In genomic region chr2:148111889-148112288, GRCm38 (mm10) we compare ENCODE assay signal across 9 mouse cellular contexts.
DNase-seq lines count a peak whose midpoint lies in the region; ATAC-seq and TF ChIP-seq lines count a peak whose summit lies in the region.
"Had no signal": no experiment of that assay in that cellular context is flagged by ENCODE, and none has a peak within 500 bp of the region (broad histone marks: within the 10 kb centered on the region; RNA-seq: fewer than 3 reads in every experiment).

No protein-coding gene starts in this region.

- ATAC-seq in liver, postnatal 0 days, result no peak
- ATAC-seq in liver, embryonic 12.5 days, result no peak
- ATAC-seq in midbrain, embryonic 16.5 days, result peak; percentile 65
- no peak for ATAC-seq in megakaryocyte, adult 5-6 weeks (ENCODE audit: poor library complexity, severe bottlenecking)

- 18% methylated on average over 10 of the region's 10 CpGs for WGBS in liver, postnatal 0 days (ENCODE audit: insufficient replicate concordance)
- WGBS in liver, embryonic 12.5 days (ENCODE audit: insufficient replicate concordance), result 21% methylated on average over 10 of the region's 10 CpGs
- WGBS in midbrain, embryonic 16.5 days, result 21% methylated on average over 10 of the region's 10 CpGs

- no peaks in the 10 kb centered on the region for H3K9me3 ChIP-seq in liver, postnatal 0 days (ENCODE audit: low read length)
- no peaks in the 10 kb centered on the region for H3K9me3 ChIP-seq in liver, embryonic 12.5 days (replicated peaks)
- no peaks in the 10 kb centered on the region for H3K9me3 ChIP-seq in midbrain, embryonic 16.5 days (replicated peaks; ENCODE audit: control insufficient read depth, low read length, poor library complexity, severe bottlenecking)
- H3K9me3 ChIP-seq: embryonic facial prominence, embryonic 13.5 days; limb, embryonic 15.5 days had no signal

- no peaks in the 10 kb centered on the region for H3K27me3 ChIP-seq in liver, postnatal 0 days (ENCODE audit: insufficient read depth, low read length)
- no peaks in the 10 kb centered on the region for H3K27me3 ChIP-seq in liver, embryonic 12.5 days (replicated peaks)
- H3K27me3 ChIP-seq in midbrain, embryonic 16.5 days (ENCODE audit: control insufficient read depth, insufficient read depth, low read depth, low read length), result no peaks in the 10 kb centered on the region
- H3K27me3 ChIP-seq: embryonic facial prominence, embryonic 13.5 days had no signal

- 0 out of 2 replicates have a peak overlapping the region, but pooled peaks have one; percentile 44 for H3K4me2 ChIP-seq in liver, postnatal 0 days (ENCODE audit: low read depth, low read length)
- no peak overlapping the region for H3K4me2 ChIP-seq in liver, embryonic 12.5 days
- H3K4me2 ChIP-seq in midbrain, embryonic 16.5 days (ENCODE audit: low read length), result peak overlapping the region; percentile 49
- H3K4me2 ChIP-seq: embryonic facial prominence, embryonic 13.5 days; limb, embryonic 15.5 days had no signal

- no peaks in the 10 kb centered on the region for H3K36me3 ChIP-seq in liver, postnatal 0 days (replicated peaks; ENCODE audit: insufficient read depth, low read length)
- H3K36me3 ChIP-seq in liver, embryonic 12.5 days, result no peaks in the 10 kb centered on the region
- H3K36me3 ChIP-seq in midbrain, embryonic 16.5 days (ENCODE audit: control insufficient read depth, insufficient read depth, low read length), result no peaks in the 10 kb centered on the region
- H3K36me3 ChIP-seq: embryonic facial prominence, embryonic 13.5 days; limb, embryonic 15.5 days had no signal

- no peak for DNase-seq in liver, postnatal 0 days
- peak; percentile 75 for DNase-seq in embryo, embryonic 10 days (ENCODE audit: low spot score)
- peak; percentile 26 for DNase-seq in heart, postnatal 4 days
- no peak for DNase-seq in adrenal gland, postnatal 10 days

- TF ChIP-seq CTCF in liver, postnatal 0 days (IDR thresholded peaks at IDR 0.05; ENCODE audit: low read depth), result peak; percentile 72

- H3K9ac ChIP-seq in liver, postnatal 0 days (replicated peaks), result no peak overlapping the region
- H3K9ac ChIP-seq in liver, embryonic 12.5 days, result no peak overlapping the region
- no peak overlapping the region for H3K9ac ChIP-seq in midbrain, embryonic 16.5 days (ENCODE audit: low read depth, low read length)
- H3K9ac ChIP-seq: embryonic facial prominence, embryonic 13.5 days; limb, embryonic 15.5 days had no signal

- no peak overlapping the region for H3K27ac ChIP-seq in liver, postnatal 0 days (ENCODE audit: low read depth)
- H3K27ac ChIP-seq in liver, embryonic 12.5 days, result no peak overlapping the region
- H3K27ac ChIP-seq in midbrain, embryonic 16.5 days (ENCODE audit: low read length), result no peak overlapping the region
- H3K27ac ChIP-seq: embryonic facial prominence, embryonic 13.5 days; limb, embryonic 15.5 days had no signal

- TF ChIP-seq EP300 in liver, postnatal 0 days (IDR thresholded peaks at IDR 0.05; ENCODE audit: low read depth), result no peak

- no peak overlapping the region for H3K4me3 ChIP-seq in liver, postnatal 0 days (ENCODE audit: low read depth, low read length)
- H3K4me3 ChIP-seq in liver, embryonic 12.5 days, result no peak overlapping the region
- no peak overlapping the region; the same call in 1 of the 2 replicates for H3K4me3 ChIP-seq in midbrain, embryonic 16.5 days (ENCODE audit: low read depth, low read length)
- H3K4me3 ChIP-seq: embryonic facial prominence, embryonic 13.5 days; limb, embryonic 15.5 days had no signal

- H3K4me1 ChIP-seq in liver, postnatal 0 days (ENCODE audit: insufficient read depth), result no peaks in the 10 kb centered on the region
- H3K4me1 ChIP-seq in liver, embryonic 12.5 days, result no peaks in the 10 kb centered on the region
- H3K4me1 ChIP-seq in midbrain, embryonic 16.5 days (ENCODE audit: control insufficient read depth, insufficient read depth, low read length), result no peaks in the 10 kb centered on the region
- H3K4me1 ChIP-seq: embryonic facial prominence, embryonic 13.5 days; limb, embryonic 15.5 days had no signal

Comparison
In these comparisons a context has a peak if more than half of its experiments do, and no peak if none do; other contexts are left out.
1. DNase-seq: peak in embryo, embryonic 10 days (single experiment) and heart, postnatal 4 days (single experiment); none in liver, postnatal 0 days (single experiment) and adrenal gland, postnatal 10 days (single experiment).